Mouse (Mus musculus) midbrain, embryonic 12.5 days (tissue): Measurements from ENCODE around the gene Klhl31. TPM values are rescaled to one million over a fixed set of nuclear protein-coding genes. Genes with fewer than 3 reads are reported as not detected.

ENCODE experiments used
- ATAC-seq: fragments of 200-750 bp; cut with Nextera tagmentation; 2 replicates; pipeline ENCODE4 v1.8.0; 2017; ENCODE audit warnings: low read depth, moderate TSS enrichment, moderate library complexity; ENCODE audit not compliant: low FRiP score
- H3K27ac ChIP-seq: fragments of 300-500 bp; sonication (generic); replicated peaks from 2 replicates; pipeline ENCODE4 v1.5.1; 2016; ENCODE audit warnings: mild to moderate bottlenecking
- H3K27me3 ChIP-seq: fragments of 300-500 bp; sonication (generic); 2 replicates; pipeline ENCODE4 v1.6.1; 2016; ENCODE audit warnings: mild to moderate bottlenecking
- H3K36me3 ChIP-seq: fragments of 300-500 bp; sonication (generic); 2 replicates; pipeline ENCODE4 v1.6.1; 2016
- H3K4me1 ChIP-seq: fragments of 300-500 bp; sonication (generic); 2 replicates; pipeline ENCODE4 v1.6.1; 2016
- H3K4me2 ChIP-seq: fragments of 300-500 bp; sonication (generic); replicated peaks from 2 replicates; pipeline ENCODE4 v1.6.1; 2016; ENCODE audit warnings: mild to moderate bottlenecking, moderate library complexity
- H3K4me3 ChIP-seq: fragments of 300-500 bp; sonication (generic); 2 replicates; pipeline ENCODE4 v1.5.1; 2016; ENCODE audit warnings: mild to moderate bottlenecking
- H3K9ac ChIP-seq: fragments of 300-500 bp; sonication (generic); replicated peaks from 2 replicates; pipeline ENCODE4 v1.6.1; 2016; ENCODE audit warnings: mild to moderate bottlenecking, moderate library complexity
- H3K9me3 ChIP-seq: fragments of 300-500 bp; sonication (generic); 2 replicates; pipeline ENCODE4 v1.6.1; 2016; ENCODE audit warnings: mild to moderate bottlenecking
- WGBS: fragments of 180-500 bp; shearing (Covaris S2); methylation state at CpG from one replicate; pipeline ENCODE4 v1.1.7; 2016; 5-methylcytosine and 5-hydroxymethylcytosine counted together
- polyA plus RNA-seq: library from polyadenylated mRNA; unstranded; fragments of >200 nt; fragmentation: Nextera tagmentation; extraction: Ambion mirVana; gene quantifications from 2 replicates; pipeline ENCODE4 v1.2.1, GENCODE M21; 2016

The Klhl31 gene
- 0.09 and 0.24 TPM in 2 replicates for polyA plus RNA-seq

- Histone ChIP-seq H3K27ac (no peak within 1 kb of the TSS), H3K4me2 (no peak within 1 kb of the TSS)
- ATAC-seq: no peak
Observed at GRCm38 (mm10) chr9:77636450-77636951, at the start of gene Klhl31. TSS of gene Klhl31 (plus strand) at chr9:77636500.

DNA sequence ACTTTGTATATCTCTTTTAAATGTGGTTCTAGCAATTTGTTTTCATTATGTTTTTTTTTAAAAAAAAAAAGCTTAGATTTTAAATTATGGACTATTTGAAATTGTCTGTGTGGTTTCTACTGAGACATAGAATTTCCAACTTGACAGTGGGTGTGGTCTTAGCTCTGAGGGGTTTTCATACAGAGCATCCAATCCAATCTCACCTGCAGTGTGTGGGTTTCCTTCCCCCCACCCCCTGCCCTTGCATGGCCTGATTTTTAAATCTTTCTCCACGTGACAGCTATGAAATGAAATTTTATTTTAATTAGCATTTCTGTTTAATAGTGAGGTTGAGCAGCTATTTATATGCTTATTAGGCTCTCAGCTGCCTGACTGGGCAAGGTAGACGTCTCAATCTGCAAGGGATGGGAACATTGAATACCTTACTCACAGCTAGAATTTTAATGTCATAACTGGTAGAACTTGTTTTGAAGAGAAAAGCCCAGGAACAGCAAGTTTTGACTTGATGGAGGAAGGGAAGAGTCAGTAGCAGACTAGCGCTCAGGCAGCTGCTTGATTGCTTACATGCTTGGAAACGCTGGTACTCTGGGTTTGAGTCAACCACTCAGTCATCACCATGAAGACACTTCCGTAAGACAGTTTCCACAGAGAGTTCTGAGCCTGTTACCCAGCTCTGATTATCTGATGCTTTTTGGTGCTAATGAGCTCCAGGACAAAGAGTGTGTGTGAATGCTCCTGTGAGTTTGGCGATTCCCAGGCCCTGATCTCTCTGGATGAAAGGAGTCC lies 49.3 kb upstream of the Klhl31 start:
- Histone ChIP-seq H3K4me1 (peaks cover 7% of the 10 kb centered on the region; the same call in 1 of the 2 replicates), H3K27ac (no peak overlapping the region), H3K9me3 (no peaks in the 10 kb centered on the region), H3K4me3 (no peak overlapping the region), H3K9ac (no peak overlapping the region), H3K4me2 (no peak overlapping the region), H3K36me3 (no peaks in the 10 kb centered on the region), H3K27me3 (no peaks in the 10 kb centered on the region)
- 43% methylated on average over 6 of the region's 6 CpGs for WGBS
- ATAC-seq: no peak

More at GRCm38 (mm10) chr9:77636450-77636951, at the start of gene Klhl31:
- Histone ChIP-seq H3K36me3 (no peaks in the 10 kb centered on the region), H3K4me1 (no peaks in the 10 kb centered on the region), H3K4me3 (no peak within 1 kb of the TSS), H3K9me3 (no peaks in the 10 kb centered on the region), H3K9ac (no peak within 1 kb of the TSS), H3K27me3 (no peaks in the 10 kb centered on the region)
- 65% methylated on average over 10 of the region's 10 CpGs for WGBS

- Histone ChIP-seq H3K9me3 (no peaks in the 10 kb centered on the region), H3K27ac (no peak overlapping the region), H3K36me3 (no peaks in the 10 kb centered on the region), H3K9ac (no peak overlapping the region), H3K4me2 (no peak overlapping the region), H3K4me3 (no peak overlapping the region), H3K27me3 (no peaks in the 10 kb centered on the region; the same call in 1 of the 2 replicates), H3K4me1 (peaks cover 11% of the 10 kb centered on the region)
- WGBS: 64% methylated on average over 7 of the region's 7 CpGs
- no peak for ATAC-seq
Observed at GRCm38 (mm10) chr9:77587616-77588015, 48.7 kb upstream of the Klhl31 start.

DNA sequence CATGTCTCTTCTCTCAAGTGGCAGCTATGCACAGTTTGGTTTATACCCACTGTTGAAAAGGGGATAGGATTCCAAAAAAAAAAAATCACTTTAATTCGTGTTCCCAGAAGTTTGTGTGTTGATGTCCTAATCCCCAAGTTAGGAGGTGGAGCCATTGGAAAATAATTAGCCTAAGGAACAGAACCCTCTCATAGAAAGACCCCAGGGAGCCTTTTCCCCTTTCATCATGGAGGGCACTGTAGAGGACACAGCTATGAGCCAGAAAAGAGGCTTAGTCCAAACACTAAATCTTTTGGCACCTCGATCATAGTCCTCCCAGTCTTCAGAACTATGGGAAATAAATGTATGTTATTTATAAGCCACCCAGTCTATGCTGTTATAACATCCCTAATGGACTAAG lies 46.8 kb upstream of the Klhl31 start:
- Histone ChIP-seq H3K27ac (no peak overlapping the region), H3K4me3 (no peak overlapping the region), H3K9me3 (no peaks in the 10 kb centered on the region), H3K9ac (no peak overlapping the region), H3K27me3 (no peaks in the 10 kb centered on the region; the same call in 1 of the 2 replicates), H3K4me2 (no peak overlapping the region), H3K4me1 (peaks cover 14% of the 10 kb centered on the region), H3K36me3 (no peaks in the 10 kb centered on the region)
- 22% methylated on average over 2 of the region's 2 CpGs for WGBS
- ATAC-seq: no peak

- Histone ChIP-seq H3K4me2 (no peak overlapping the region), H3K9me3 (no peaks in the 10 kb centered on the region), H3K4me3 (no peak overlapping the region), H3K36me3 (no peaks in the 10 kb centered on the region), H3K27ac (no peak overlapping the region), H3K9ac (no peak overlapping the region; the same call in 1 of the 2 replicates), H3K4me1 (peaks cover 17% of the 10 kb centered on the region), H3K27me3 (peaks cover 3% of the 10 kb centered on the region; the same call in 1 of the 2 replicates)
- 35% methylated on average over 4 of the region's 4 CpGs for WGBS
- no peak for ATAC-seq
Observed at GRCm38 (mm10) chr9:77592423-77592822, 43.9 kb upstream of the Klhl31 start.

DNA sequence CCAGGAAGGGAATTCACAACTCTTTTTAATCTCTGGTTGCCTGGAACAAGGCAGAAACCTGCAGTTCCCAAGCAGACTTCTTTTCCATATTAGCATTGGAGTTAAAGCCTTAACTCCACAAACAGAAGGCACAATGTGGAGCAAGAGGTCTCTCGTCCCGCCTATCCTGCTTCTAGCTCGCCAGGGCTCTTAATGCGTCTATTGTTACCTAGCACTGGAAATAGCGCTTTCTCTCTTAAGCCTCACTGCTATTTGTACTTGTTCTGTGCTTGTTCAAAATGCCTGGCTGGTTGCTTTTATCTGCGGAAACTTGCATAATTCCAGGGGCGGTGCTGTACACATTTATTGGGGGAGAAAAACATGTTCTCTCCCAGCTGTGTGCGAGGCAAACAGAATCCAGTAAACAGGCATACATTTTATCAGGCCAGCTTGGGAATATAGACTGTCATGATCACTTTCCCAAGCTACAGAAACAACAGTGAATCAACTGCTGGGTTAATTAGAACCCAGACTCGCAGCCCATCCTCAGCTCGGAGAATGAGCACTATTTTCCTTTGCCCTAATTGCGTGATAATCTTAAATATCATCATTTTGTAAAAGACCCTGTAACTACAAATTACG lies 41.2 kb upstream of the Klhl31 start:
- Histone ChIP-seq H3K4me3 (no peak overlapping the region), H3K4me2 (peak overlapping the region; percentile 28), H3K9me3 (no peaks in the 10 kb centered on the region), H3K4me1 (peaks cover 17% of the 10 kb centered on the region), H3K27ac (peak overlapping the region; percentile 60), H3K9ac (no peak overlapping the region), H3K36me3 (no peaks in the 10 kb centered on the region), H3K27me3 (peaks cover 6% of the 10 kb centered on the region; the same call in 1 of the 2 replicates)
- 23% methylated on average over 12 of the region's 12 CpGs for WGBS
- ATAC-seq: 0 out of 2 replicates have a peak, but pooled peaks have one; percentile 28

DNA sequence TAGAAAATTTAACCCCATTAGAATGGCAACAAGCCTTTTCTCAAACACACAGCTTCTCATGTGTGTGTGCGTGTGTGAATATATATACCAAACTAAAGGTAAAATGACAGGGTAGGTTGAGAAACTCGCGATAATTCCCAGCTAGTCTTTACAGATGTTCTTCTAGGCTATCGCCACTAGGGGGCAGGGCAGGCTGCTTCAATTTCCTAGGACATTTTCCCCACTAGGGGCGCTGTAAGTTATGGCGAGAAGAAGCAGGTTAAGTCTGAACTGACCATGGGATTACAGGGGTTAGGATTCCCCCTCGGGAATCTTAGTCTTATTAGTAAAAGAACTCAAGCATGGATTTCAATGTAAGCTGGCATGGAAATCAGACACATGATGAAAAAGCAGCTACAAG lies 39.9 kb upstream of the Klhl31 start:
- WGBS: 34% methylated on average over 7 of the region's 7 CpGs
- Histone ChIP-seq H3K4me2 (no peak overlapping the region), H3K4me3 (no peak overlapping the region), H3K36me3 (no peaks in the 10 kb centered on the region), H3K27ac (no peak overlapping the region), H3K9ac (no peak overlapping the region), H3K27me3 (peaks cover 6% of the 10 kb centered on the region; the same call in 1 of the 2 replicates), H3K9me3 (no peaks in the 10 kb centered on the region), H3K4me1 (peaks cover 17% of the 10 kb centered on the region)
- peak; percentile 31; the same call in 1 of the 2 replicates for ATAC-seq

DNA sequence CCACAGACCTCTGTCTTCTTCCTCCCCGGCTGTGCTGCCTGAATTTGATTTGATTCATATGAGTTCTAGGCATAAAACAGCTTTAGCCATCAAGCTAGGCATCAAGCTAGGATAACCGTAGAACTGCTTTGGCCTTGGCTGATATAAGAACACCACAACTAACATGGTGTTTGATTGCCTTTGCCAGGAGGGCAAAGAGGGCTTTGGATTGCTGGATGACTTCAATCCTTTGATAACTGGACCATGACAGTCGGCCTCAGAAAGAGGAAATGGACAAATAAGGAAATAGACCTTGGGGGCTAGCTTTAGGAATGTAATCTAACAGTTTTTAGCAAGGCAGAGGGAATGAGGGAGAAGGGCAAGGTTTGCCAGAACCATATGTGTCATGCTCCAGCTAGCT lies 37.7 kb upstream of the Klhl31 start:
- no peaks in the 10 kb centered on the region for H3K9me3 ChIP-seq
- WGBS: 51% methylated on average over 3 of the region's 3 CpGs
- no peak overlapping the region for H3K4me2 ChIP-seq
- peaks cover 6% of the 10 kb centered on the region; the same call in 1 of the 2 replicates for H3K27me3 ChIP-seq
- H3K4me3 ChIP-seq: no peak overlapping the region
- no peak overlapping the region for H3K9ac ChIP-seq
- no peak overlapping the region for H3K27ac ChIP-seq
- peaks cover 12% of the 10 kb centered on the region; the same call in 1 of the 2 replicates for H3K4me1 ChIP-seq
- no peak for ATAC-seq
- no peaks in the 10 kb centered on the region for H3K36me3 ChIP-seq

DNA sequence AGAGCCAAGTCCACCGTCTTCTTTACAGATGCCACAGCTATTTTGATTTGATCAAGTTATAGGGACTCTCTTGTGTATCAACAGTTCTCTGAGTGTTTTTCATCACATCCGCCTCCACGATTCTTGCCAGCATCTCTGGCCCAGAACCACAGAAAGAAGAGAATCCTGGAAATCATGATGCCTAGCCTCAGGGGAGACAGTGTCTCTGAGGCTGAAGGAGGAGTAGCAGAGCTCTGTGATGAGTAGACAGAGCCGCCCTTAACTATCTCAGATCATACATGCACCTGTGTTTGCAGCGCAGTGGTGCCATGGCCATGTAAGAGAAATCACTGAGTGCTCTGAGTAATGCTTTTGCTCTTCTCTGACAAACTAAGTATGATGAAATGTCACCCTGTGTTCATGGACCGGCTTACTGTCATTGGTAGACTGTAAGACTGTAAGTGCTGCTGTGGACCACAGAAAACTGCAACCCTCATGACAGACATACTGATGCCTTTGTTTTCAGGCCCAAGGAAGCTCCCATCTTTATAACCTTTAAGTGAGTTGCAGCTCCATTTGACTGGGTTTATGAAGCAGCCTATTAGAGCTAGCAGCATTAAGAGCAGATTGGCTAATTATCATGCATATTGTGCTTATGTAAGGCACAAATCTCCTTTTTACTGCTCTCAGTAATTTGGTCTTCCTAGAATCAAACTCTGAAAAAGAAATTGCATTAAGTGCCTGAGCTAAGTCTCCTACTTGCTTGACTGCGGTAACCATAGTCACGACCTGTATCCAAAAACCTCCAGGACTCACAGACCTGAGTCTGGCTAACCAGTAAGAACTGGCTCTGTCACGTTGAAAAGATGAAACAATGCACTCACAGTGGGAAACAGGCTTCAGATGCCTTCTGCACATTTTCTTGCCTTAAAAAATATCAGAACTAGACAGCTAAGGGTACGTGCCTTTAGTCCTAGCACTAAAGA lies 33.7 kb upstream of the Klhl31 start:
- H3K4me3 ChIP-seq: no peak overlapping the region
- no peaks in the 10 kb centered on the region for H3K36me3 ChIP-seq
- no peaks in the 10 kb centered on the region for H3K9me3 ChIP-seq
- no peak overlapping the region for H3K27ac ChIP-seq
- H3K9ac ChIP-seq: no peak overlapping the region
- no peak overlapping the region for H3K4me2 ChIP-seq
- ATAC-seq: no peak
- peaks cover under 1% of the 10 kb centered on the region; the same call in 1 of the 2 replicates for H3K27me3 ChIP-seq
- 77% methylated on average over 10 of the region's 10 CpGs for WGBS
- no peaks in the 10 kb centered on the region for H3K4me1 ChIP-seq

DNA sequence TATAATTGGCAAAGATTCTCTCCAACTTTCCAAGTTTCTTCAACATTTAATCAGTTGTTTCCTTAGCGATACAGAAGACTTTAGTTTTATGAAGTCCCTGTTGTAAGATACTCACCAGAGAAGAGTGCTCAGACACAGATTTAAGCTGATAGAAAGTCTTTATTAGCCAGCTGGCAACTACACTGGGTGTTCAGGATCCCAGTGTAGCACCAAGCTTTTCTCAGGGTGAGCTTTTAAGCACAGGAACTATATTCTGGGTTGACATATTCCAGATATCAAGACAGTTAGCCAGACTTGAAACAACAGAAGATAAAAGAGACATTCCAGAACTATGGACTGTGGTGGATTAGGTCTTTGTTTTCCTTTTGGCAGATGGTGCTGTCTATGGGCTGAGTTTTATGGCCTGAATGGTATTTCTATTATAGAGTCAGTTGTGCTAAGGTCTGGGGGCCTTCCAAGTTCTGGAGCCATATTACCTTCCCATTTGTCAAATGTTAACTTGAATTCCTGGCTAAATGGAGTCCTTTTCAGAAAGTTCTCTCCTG lies 32.3 kb upstream of the Klhl31 start:
- no peak for ATAC-seq
- no peaks in the 10 kb centered on the region for H3K4me1 ChIP-seq
- no peak overlapping the region for H3K4me3 ChIP-seq
- H3K36me3 ChIP-seq: no peaks in the 10 kb centered on the region
- H3K9ac ChIP-seq: no peak overlapping the region
- no peak overlapping the region for H3K4me2 ChIP-seq
- H3K27ac ChIP-seq: no peak overlapping the region
- 0 out of 2 replicates have a peak, but pooled peaks cover 4% of the 10 kb centered on the region for H3K27me3 ChIP-seq
- 83% methylated on average over 1 of the region's 1 CpGs for WGBS
- no peaks in the 10 kb centered on the region for H3K9me3 ChIP-seq

- Histone ChIP-seq H3K9ac (no peak overlapping the region), H3K4me2 (no peak overlapping the region), H3K4me1 (no peaks in the 10 kb centered on the region), H3K36me3 (no peaks in the 10 kb centered on the region), H3K4me3 (no peak overlapping the region), H3K9me3 (no peaks in the 10 kb centered on the region), H3K27ac (no peak overlapping the region), H3K27me3 (0 out of 2 replicates have a peak, but pooled peaks cover 4% of the 10 kb centered on the region)
- no peak for ATAC-seq
- 77% methylated on average over 6 of the region's 6 CpGs for WGBS
Observed at GRCm38 (mm10) chr9:77607295-77607694, 29.0 kb upstream of the Klhl31 start.
